Mouse (Mus musculus) cortical plate, adult 2 months (tissue): ENCODE measurements around the gene Cd7.

Source experiments
- CTCF ChIP-seq: fragments of 200-500 bp; IDR thresholded peaks from 2 replicates; pipeline ENCODE4 v1.5.1; 2011; ENCODE audit warnings: mild to moderate bottlenecking, control low read depth, low read length; ENCODE audit not compliant: insufficient read depth; ENCODE audit errors: extremely low read depth
- POLR2A ChIP-seq: fragments of 200-500 bp; IDR thresholded peaks from 2 replicates; pipeline ENCODE4 v1.6.1; 2011; ENCODE audit warnings: mild to moderate bottlenecking, low read length, control low read depth; ENCODE audit not compliant: insufficient read depth; ENCODE audit errors: extremely low read depth

GRCm38 (mm10) chr11:121004281-121004680 is 34.9 kb downstream of the Cd7 start:
- TF ChIP-seq CTCF (no peak), POLR2A (no peak)
